Mouse (Mus musculus): Measurements from ENCODE around the gene Hnrnpl. TPM values are rescaled to one million over a fixed set of nuclear protein-coding genes. Genes with fewer than 3 reads are reported as not detected.

Hnrnpl gene
- total RNA-seq, 4 experiments from 2014 or later: 331 to 473 (median 439) TPM

Other genes starting within 250 kb of the Hnrnpl start
- gene Samd4b, start 210.4 kb upstream of the Hnrnpl start, total RNA-seq (2022): 10 to 100 TPM; 62.4 to 83.9 (median 73.4) TPM
- 10 to 100 TPM; 28.5 to 37.2 (median 34.0) TPM for gene Pak4, start 210.4 kb upstream of the Hnrnpl start, total RNA-seq (2022)
- gene Acp7, start 177.2 kb upstream of the Hnrnpl start, total RNA-seq (2022): not detected
- gene Fbxo27, start 115.7 kb upstream of the Hnrnpl start, total RNA-seq (2022): 1 to 10 TPM; 2.5 to 3.4 (median 3.1) TPM
- gene Fbxo17, start 91.7 kb upstream of the Hnrnpl start, total RNA-seq (2022): 1 to 10 TPM; 4.5 to 9.9 (median 6.9) TPM
- gene Mrps12, start 66.7 kb upstream of the Hnrnpl start, total RNA-seq (2022): 10 to 100 TPM; 76.5 to 92.2 (median 83.3) TPM
- 10 to 100 TPM; 18.0 to 26.2 (median 20.3) TPM for gene Sars2, start 66.5 kb upstream of the Hnrnpl start, total RNA-seq (2022)
- gene Ccer2, start 52.4 kb upstream of the Hnrnpl start, total RNA-seq (2022): not detected
- gene Sirt2, start 41.8 kb upstream of the Hnrnpl start, total RNA-seq (2022): 10 to 100 TPM; 73.9 to 96.2 (median 84.3) TPM
- gene Nfkbib, start 41.0 kb upstream of the Hnrnpl start, total RNA-seq (2022): 10 to 100 TPM; 32.0 to 52.2 (median 39.6) TPM
- gene Rinl, start 19.6 kb upstream of the Hnrnpl start, total RNA-seq (2022): 1 to 10 TPM; 1.9 to 4.4 (median 2.8) TPM
- gene Ech1, start 16.7 kb downstream of the Hnrnpl start, total RNA-seq (2022): 100 to 1,000 TPM; 402 to 476 (median 431) TPM
- 10 to 100 TPM in 2 of 4 experiments, 1 to 10 TPM in 2; 6.6 to 34.6 (median 18.8) TPM for gene Lgals4, start 25.3 kb downstream of the Hnrnpl start, total RNA-seq (2022)
- 1 to 10 TPM in 1 of 4 experiments, not detected in 3; 1.2 TPM for gene Lgals7, start 55.3 kb downstream of the Hnrnpl start, total RNA-seq (2022)
- under 1 TPM in 3 of 4 experiments, not detected in 1; 0.12 to 0.16 (median 0.15) TPM for gene Capn12, start 72.9 kb downstream of the Hnrnpl start, total RNA-seq (2022)
- gene Actn4, start 153.8 kb downstream of the Hnrnpl start, total RNA-seq (2022): 100 to 1,000 TPM; 184 to 285 (median 233) TPM
- 100 to 1,000 TPM; 232 to 255 (median 240) TPM for gene Eif3k, start 173.3 kb downstream of the Hnrnpl start, total RNA-seq (2022)
- 1 to 10 TPM; 1.4 to 3.9 (median 1.8) TPM for gene Map4k1, start 173.5 kb downstream of the Hnrnpl start, total RNA-seq (2022)